Mouse (Mus musculus) thymus, adult 2 months (tissue): ENCODE results near the gene Zfp618. TPM values are rescaled to one million over a fixed set of nuclear protein-coding genes. Genes with fewer than 3 reads are reported as not detected.

ENCODE experiments used
- DNase-seq: peaks from one replicate; pipeline ENCODE4 v3.0.0; 2021
- H3K27ac ChIP-seq: fragments of 200-500 bp; 2 replicates; pipeline ENCODE4 v1.5.1; 2012; ENCODE audit warnings: low read length, control low read depth; ENCODE audit not compliant: control insufficient read depth, insufficient read depth
- H3K27me3 ChIP-seq: fragments of 200-500 bp; 2 replicates; pipeline ENCODE4 v1.6.1; 2012; ENCODE audit warnings: mild to moderate bottlenecking, low read length, moderate library complexity, mixed read lengths; ENCODE audit not compliant: control insufficient read depth, insufficient read depth
- H3K36me3 ChIP-seq: fragments of 200-500 bp; 2 replicates; pipeline ENCODE4 v1.6.1; 2012; ENCODE audit warnings: mild to moderate bottlenecking, low read length, moderate library complexity; ENCODE audit not compliant: control insufficient read depth, insufficient read depth
- H3K4me1 ChIP-seq: fragments of 200-500 bp; replicated peaks from 2 replicates; pipeline ENCODE4 v1.6.1; 2012; ENCODE audit warnings: low read length; ENCODE audit not compliant: control insufficient read depth, insufficient read depth
- H3K4me3 ChIP-seq: fragments of 200-500 bp; 2 replicates; pipeline ENCODE4 v1.5.1; 2012; ENCODE audit warnings: mild to moderate bottlenecking, low read length, control low read depth, moderate library complexity; ENCODE audit not compliant: control insufficient read depth, insufficient read depth
- CTCF ChIP-seq: fragments of 200-500 bp; IDR thresholded peaks from 2 replicates; pipeline ENCODE4 v1.5.1; 2012; ENCODE audit warnings: mild to moderate bottlenecking, control low read depth, low read length, moderate library complexity, borderline replicate concordance; ENCODE audit not compliant: control insufficient read depth, poor library complexity, insufficient read depth; ENCODE audit errors: extremely low read depth
- POLR2A ChIP-seq: fragments of 200-500 bp; IDR thresholded peaks from 2 replicates; pipeline ENCODE4 v1.6.1; 2012; ENCODE audit warnings: mild to moderate bottlenecking, low read length, control low read depth, moderate library complexity; ENCODE audit not compliant: control insufficient read depth, poor library complexity, insufficient read depth; ENCODE audit errors: extremely low read depth
- WGBS: fragments of 180-500 bp; shearing (Covaris S2); methylation state at CpG from one replicate; pipeline ENCODE4 v1.1.7; 2018; 5-methylcytosine and 5-hydroxymethylcytosine counted together
- polyA plus RNA-seq: library from polyadenylated mRNA; depleted of rRNA; stranded (reverse); fragments of >200 nt; gene quantifications from 2 replicates; pipeline ENCODE4 v1.2.3, GENCODE M21; 2012

Zfp618 gene
- polyA plus RNA-seq, 1 experiment = 1.9 TPM

DNA sequence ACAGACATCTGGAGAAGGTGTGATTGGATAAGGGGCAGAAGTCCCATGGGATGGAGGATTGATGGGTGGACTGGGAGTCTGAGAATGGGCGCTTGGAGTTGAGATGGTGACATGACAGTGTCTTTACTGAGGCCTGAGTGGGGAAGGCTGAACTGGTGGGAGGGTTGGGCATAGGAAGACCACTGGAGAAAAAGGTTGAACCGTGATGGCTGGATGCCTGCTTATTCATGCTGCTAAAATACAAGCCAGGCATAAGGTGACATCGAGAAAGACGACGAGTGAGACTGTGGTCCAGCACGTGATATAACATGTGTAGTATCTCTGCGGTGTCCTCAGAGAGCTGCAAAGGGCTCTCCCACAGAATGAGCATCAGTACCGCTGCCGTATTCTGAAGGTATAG, 59.9 kb downstream of the Zfp618 start:
- H3K27me3 ChIP-seq = no peaks in the 10 kb centered on the region
- no peaks in the 10 kb centered on the region for H3K36me3 ChIP-seq
- DNase-seq = no peak
- no peak for TF ChIP-seq CTCF
- TF ChIP-seq POLR2A = no peak
- H3K4me1 ChIP-seq = peaks cover 4% of the 10 kb centered on the region
- H3K27ac ChIP-seq = no peak overlapping the region
- 94% methylated on average over 9 of the region's 9 CpGs for WGBS
- no peak overlapping the region for H3K4me3 ChIP-seq

DNA sequence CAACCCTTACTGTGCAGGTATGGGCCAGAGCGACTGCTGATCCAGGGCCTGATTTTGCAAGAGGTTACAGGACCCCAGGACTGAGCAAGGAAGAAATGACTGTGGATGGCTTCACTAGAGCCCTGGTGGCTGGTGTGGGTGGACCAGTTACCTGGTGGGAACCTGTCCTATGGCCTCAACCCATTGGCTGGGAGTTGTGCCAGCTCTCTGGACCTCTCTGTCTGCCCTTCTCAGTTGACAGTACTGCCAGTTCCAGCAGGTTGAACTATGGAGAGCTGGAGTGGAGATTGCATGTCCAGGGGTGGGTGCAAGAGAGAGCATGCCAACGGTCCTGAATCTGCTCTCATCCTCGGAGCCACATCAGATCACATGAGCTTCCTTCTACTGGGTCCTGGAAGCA, 60.9 kb downstream of the Zfp618 start:
- H3K36me3 ChIP-seq = no peaks in the 10 kb centered on the region
- WGBS = 96% methylated on average over 3 of the region's 3 CpGs

DNA sequence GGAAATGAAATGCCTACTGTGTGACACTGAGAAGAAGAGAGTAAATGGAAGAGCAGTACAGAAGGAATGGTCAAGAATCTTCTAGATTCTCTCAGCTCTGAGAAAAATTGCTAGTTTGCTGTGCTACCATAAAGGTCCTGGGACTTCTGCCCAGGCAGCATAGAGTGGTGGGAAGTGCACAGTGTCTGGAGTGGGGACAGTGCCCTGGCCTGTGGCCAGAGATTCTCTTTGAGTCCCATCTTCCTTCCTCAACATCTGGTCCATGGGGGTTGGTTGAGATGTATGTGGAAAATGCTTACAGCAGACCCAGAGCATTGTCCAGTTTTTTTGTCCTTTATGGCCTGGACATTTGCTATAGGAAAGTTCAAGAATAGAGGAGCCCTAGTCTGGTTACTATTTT, 62.1 kb downstream of the Zfp618 start:
- H3K27ac ChIP-seq = no peak overlapping the region
- TF ChIP-seq POLR2A (no peak), CTCF (no peak)

More for the DNA sequence above, 60.9 kb downstream of the Zfp618 start:
- H3K4me3 ChIP-seq = no peak overlapping the region
- no peak overlapping the region for H3K27ac ChIP-seq
- no peak for DNase-seq
- H3K4me1 ChIP-seq = peaks cover 4% of the 10 kb centered on the region
- TF ChIP-seq CTCF (no peak), POLR2A (no peak)
- H3K27me3 ChIP-seq = no peaks in the 10 kb centered on the region

DNA sequence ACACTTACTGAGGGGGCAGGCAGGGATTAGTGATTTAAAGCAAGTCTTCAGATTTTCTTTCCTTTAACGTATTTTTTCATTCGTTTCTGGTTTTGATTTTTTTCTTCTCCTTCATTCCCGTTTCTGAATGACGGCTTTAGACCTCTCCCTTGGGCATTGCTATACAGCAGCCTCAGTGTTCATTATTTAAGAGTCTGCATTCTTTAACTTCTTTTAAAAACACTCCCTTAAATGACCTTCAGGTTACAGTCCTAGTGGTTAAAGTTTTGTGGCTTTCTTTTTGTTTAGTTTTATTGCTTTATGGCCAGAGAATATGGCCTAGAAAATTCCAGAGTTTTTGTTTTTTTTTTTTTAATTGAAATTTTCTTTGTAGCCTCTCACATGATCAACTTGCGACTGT, 64.8 kb downstream of the Zfp618 start:
- no peaks in the 10 kb centered on the region for H3K27me3 ChIP-seq
- WGBS = 92% methylated on average over 5 of the region's 5 CpGs
- TF ChIP-seq POLR2A (no peak), CTCF (no peak)
- H3K4me1 ChIP-seq = peaks cover 2% of the 10 kb centered on the region
- no peak for DNase-seq
- H3K4me3 ChIP-seq = no peak overlapping the region
- no peaks in the 10 kb centered on the region for H3K36me3 ChIP-seq
- H3K27ac ChIP-seq = no peak overlapping the region

More for the DNA sequence above, 62.1 kb downstream of the Zfp618 start:
- Histone ChIP-seq H3K27me3 (no peaks in the 10 kb centered on the region), H3K36me3 (no peaks in the 10 kb centered on the region), H3K4me3 (no peak overlapping the region), H3K4me1 (peaks cover 4% of the 10 kb centered on the region)
- no peak for DNase-seq

DNA sequence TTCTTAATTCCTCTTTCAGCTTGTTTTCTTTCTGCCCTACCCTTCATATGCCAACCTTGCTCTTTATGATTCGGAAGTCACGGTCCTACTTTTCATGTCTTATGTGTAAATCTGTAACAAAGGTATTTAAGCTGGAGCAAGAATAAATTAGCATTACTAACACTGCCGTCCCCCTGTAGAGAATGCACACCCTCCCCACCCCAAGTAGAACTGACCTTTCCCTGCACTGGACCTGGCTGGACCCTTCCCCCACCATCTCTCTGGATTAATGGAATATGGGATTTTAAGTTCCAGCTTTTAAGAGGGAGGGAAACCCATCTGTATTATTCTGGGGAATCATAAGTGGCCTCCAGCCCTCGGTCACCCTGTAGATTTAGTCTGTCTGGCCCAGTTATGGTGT, 65.9 kb downstream of the Zfp618 start:
- Histone ChIP-seq H3K4me1 (no peaks in the 10 kb centered on the region), H3K27ac (no peak overlapping the region), H3K27me3 (no peaks in the 10 kb centered on the region), H3K4me3 (no peak overlapping the region), H3K36me3 (no peaks in the 10 kb centered on the region)
- TF ChIP-seq POLR2A (no peak), CTCF (no peak)
- 94% methylated on average over 4 of the region's 4 CpGs for WGBS
- no peak for DNase-seq

DNA sequence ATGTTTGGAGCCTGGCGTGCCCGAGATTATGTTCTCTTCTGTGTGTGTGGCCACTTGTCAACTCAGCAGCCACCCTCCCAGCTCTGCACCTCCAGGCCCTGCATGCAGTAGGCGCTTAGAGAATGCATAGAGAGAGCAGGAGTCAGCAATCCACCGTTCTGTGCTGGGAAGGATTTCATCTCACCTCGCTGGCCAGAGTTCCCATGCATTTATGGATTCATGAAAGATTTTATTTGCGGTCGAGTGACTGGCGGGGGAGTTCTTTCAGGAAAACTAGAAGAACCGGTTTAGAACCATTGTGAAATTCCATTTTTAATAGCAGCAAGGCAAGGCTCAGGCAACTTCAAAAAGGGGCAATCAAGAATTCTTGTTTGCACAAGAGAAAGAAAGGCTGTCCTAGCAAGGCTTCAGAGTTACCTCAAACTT, 67.2 kb downstream of the Zfp618 start:
- TF ChIP-seq CTCF = no peak
- TF ChIP-seq POLR2A = no peak
- no peak overlapping the region for H3K4me3 ChIP-seq
- no peaks in the 10 kb centered on the region for H3K27me3 ChIP-seq
- 91% methylated on average over 9 of the region's 9 CpGs for WGBS
- H3K27ac ChIP-seq = no peak overlapping the region
- no peak for DNase-seq
- H3K4me1 ChIP-seq = no peaks in the 10 kb centered on the region
- H3K36me3 ChIP-seq = no peaks in the 10 kb centered on the region

DNA sequence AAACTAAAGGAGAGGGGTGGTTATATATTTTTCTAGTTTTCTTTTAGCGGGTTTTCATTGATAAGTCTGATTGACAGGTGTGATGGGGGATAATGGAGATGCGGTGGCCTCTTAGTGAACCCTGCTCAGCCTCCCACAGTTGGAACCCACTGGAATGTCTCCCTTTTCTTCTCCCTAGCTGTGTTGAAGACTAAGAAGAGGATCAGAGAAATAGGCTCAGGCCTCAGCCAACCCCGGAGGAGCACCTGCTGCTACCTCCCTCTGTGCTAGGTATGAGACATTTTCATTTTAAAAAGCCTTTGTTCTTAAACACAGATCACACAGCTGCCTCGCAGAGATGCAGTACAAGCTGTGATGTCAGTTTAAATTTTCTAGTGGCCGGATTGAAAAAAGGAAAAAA, 68.4 kb downstream of the Zfp618 start:
- Histone ChIP-seq H3K27me3 (no peaks in the 10 kb centered on the region), H3K36me3 (no peaks in the 10 kb centered on the region), H3K4me1 (no peaks in the 10 kb centered on the region), H3K27ac (no peak overlapping the region), H3K4me3 (no peak overlapping the region)
- 85% methylated on average over 5 of the region's 5 CpGs for WGBS
- TF ChIP-seq POLR2A (no peak), CTCF (no peak)
- DNase-seq = no peak
